Mouse (Mus musculus): ENCODE measurements at regions not wholly inside any gene's neighbourhood (a gene's known extent, or its start where the extent isn't known, plus 50 kb on each side); places are given as distances from the start of the nearest gene placed in this dataset.

GRCm38 (mm10) chr10:118569424-118569823 lies 128.6 kb downstream of the Ifng start:
- H3K9ac ChIP-seq (ENCODE audit: low read depth, low read length) = no peak overlapping the region
- H3K27ac ChIP-seq (replicated peaks; ENCODE audit: insufficient read depth, low read depth, low read length) = no peak overlapping the region
- WGBS = 38% methylated on average over 8 of the region's 8 CpGs
- TF ChIP-seq CTCF (IDR thresholded peaks at IDR 0.05; ENCODE audit: low read depth, low read length) (no peak), POLR2A (IDR thresholded peaks at IDR 0.05; ENCODE audit: extremely low read depth, insufficient read depth, low read length) (no peak)
- no peak overlapping the region for H3K4me3 ChIP-seq (ENCODE audit: insufficient read depth, low read depth, low read length)
- no peak for DNase-seq (ENCODE audit: extremely low read depth, low read depth, low spot score)
- H3K79me2 ChIP-seq (ENCODE audit: control insufficient read depth, insufficient read depth, low read length) = no peaks in the 10 kb centered on the region
- no peaks in the 10 kb centered on the region for H3K4me1 ChIP-seq (ENCODE audit: control insufficient read depth, insufficient read depth, low read length)
- no peaks in the 10 kb centered on the region; the same call in 1 of the 2 replicates for H3K27me3 ChIP-seq (ENCODE audit: control insufficient read depth, insufficient read depth, low read length)
- H3K36me3 ChIP-seq (ENCODE audit: control insufficient read depth, insufficient read depth, low read length) = no peaks in the 10 kb centered on the region

- no peak overlapping the region for H3K27ac ChIP-seq (replicated peaks; ENCODE audit: insufficient read depth, low read depth, low read length)
- TF ChIP-seq CTCF (IDR thresholded peaks at IDR 0.05; ENCODE audit: low read depth, low read length) (no peak), POLR2A (IDR thresholded peaks at IDR 0.05; ENCODE audit: extremely low read depth, insufficient read depth, low read length) (no peak)
- no peaks in the 10 kb centered on the region for H3K36me3 ChIP-seq (ENCODE audit: control insufficient read depth, insufficient read depth, low read length)
- 84% methylated on average over 3 of the region's 3 CpGs for WGBS
- H3K79me2 ChIP-seq (ENCODE audit: control insufficient read depth, insufficient read depth, low read length) = no peaks in the 10 kb centered on the region
- no peak for DNase-seq (ENCODE audit: extremely low read depth, low read depth, low spot score)
- H3K4me3 ChIP-seq (ENCODE audit: insufficient read depth, low read depth, low read length) = no peak overlapping the region
- no peaks in the 10 kb centered on the region for H3K27me3 ChIP-seq (ENCODE audit: control insufficient read depth, insufficient read depth, low read length)
- no peak overlapping the region for H3K9ac ChIP-seq (ENCODE audit: low read depth, low read length)
- H3K4me1 ChIP-seq (ENCODE audit: control insufficient read depth, insufficient read depth, low read length) = no peaks in the 10 kb centered on the region
Measured at GRCm38 (mm10) chr10:118573247-118573646, 132.4 kb downstream of the Ifng start.

GRCm38 (mm10) chr10:118575570-118575969 lies 134.7 kb downstream of the Ifng start:
- TF ChIP-seq POLR2A (IDR thresholded peaks at IDR 0.05; ENCODE audit: extremely low read depth, insufficient read depth, low read length) (no peak), CTCF (IDR thresholded peaks at IDR 0.05; ENCODE audit: low read depth, low read length) (no peak)

GRCm38 (mm10) chr10:118581376-118581775 lies 140.5 kb downstream of the Ifng start:
- Histone ChIP-seq H3K27ac (replicated peaks; ENCODE audit: insufficient read depth, low read depth, low read length) (no peak overlapping the region), H3K9ac (ENCODE audit: low read depth, low read length) (no peak overlapping the region), H3K79me2 (ENCODE audit: control insufficient read depth, insufficient read depth, low read length) (no peaks in the 10 kb centered on the region), H3K4me3 (ENCODE audit: insufficient read depth, low read depth, low read length) (no peak overlapping the region), H3K36me3 (ENCODE audit: control insufficient read depth, insufficient read depth, low read length) (no peaks in the 10 kb centered on the region), H3K27me3 (ENCODE audit: control insufficient read depth, insufficient read depth, low read length) (no peaks in the 10 kb centered on the region), H3K4me1 (ENCODE audit: control insufficient read depth, insufficient read depth, low read length) (peaks cover 6% of the 10 kb centered on the region)
- WGBS = 6% methylated on average over 2 of the region's 2 CpGs
- peak; percentile 89 for DNase-seq (ENCODE audit: extremely low read depth, low read depth, low spot score)
- TF ChIP-seq CTCF (IDR thresholded peaks at IDR 0.05; ENCODE audit: low read depth, low read length) (no peak), POLR2A (IDR thresholded peaks at IDR 0.05; ENCODE audit: extremely low read depth, insufficient read depth, low read length) (no peak)

More at GRCm38 (mm10) chr10:118575570-118575969, 134.7 kb downstream of the Ifng start:
- Histone ChIP-seq H3K36me3 (ENCODE audit: control insufficient read depth, insufficient read depth, low read length) (no peaks in the 10 kb centered on the region), H3K27ac (replicated peaks; ENCODE audit: insufficient read depth, low read depth, low read length) (no peak overlapping the region), H3K27me3 (ENCODE audit: control insufficient read depth, insufficient read depth, low read length) (no peaks in the 10 kb centered on the region), H3K4me1 (ENCODE audit: control insufficient read depth, insufficient read depth, low read length) (no peaks in the 10 kb centered on the region), H3K4me3 (ENCODE audit: insufficient read depth, low read depth, low read length) (no peak overlapping the region), H3K9ac (ENCODE audit: low read depth, low read length) (no peak overlapping the region), H3K79me2 (ENCODE audit: control insufficient read depth, insufficient read depth, low read length) (no peaks in the 10 kb centered on the region)
- WGBS = 82% methylated on average over 7 of the region's 7 CpGs
- no peak for DNase-seq (ENCODE audit: extremely low read depth, low read depth, low spot score)

- Histone ChIP-seq H3K27me3 (ENCODE audit: control insufficient read depth, insufficient read depth, low read length) (no peaks in the 10 kb centered on the region), H3K4me3 (ENCODE audit: insufficient read depth, low read depth, low read length) (no peak overlapping the region), H3K27ac (replicated peaks; ENCODE audit: insufficient read depth, low read depth, low read length) (no peak overlapping the region), H3K4me1 (ENCODE audit: control insufficient read depth, insufficient read depth, low read length) (peaks cover 6% of the 10 kb centered on the region), H3K79me2 (ENCODE audit: control insufficient read depth, insufficient read depth, low read length) (no peaks in the 10 kb centered on the region), H3K9ac (ENCODE audit: low read depth, low read length) (no peak overlapping the region), H3K36me3 (ENCODE audit: control insufficient read depth, insufficient read depth, low read length) (no peaks in the 10 kb centered on the region)
- TF ChIP-seq CTCF (IDR thresholded peaks at IDR 0.05; ENCODE audit: low read depth, low read length) (no peak), POLR2A (IDR thresholded peaks at IDR 0.05; ENCODE audit: extremely low read depth, insufficient read depth, low read length) (no peak)
- no peak for DNase-seq (ENCODE audit: extremely low read depth, low read depth, low spot score)
- WGBS = 83% methylated on average over 4 of the region's 4 CpGs
Measured at GRCm38 (mm10) chr10:118585821-118586220, 145.0 kb downstream of the Ifng start.

- H3K36me3 ChIP-seq (ENCODE audit: control insufficient read depth, insufficient read depth, low read length) = no peaks in the 10 kb centered on the region
- H3K4me1 ChIP-seq (ENCODE audit: control insufficient read depth, insufficient read depth, low read length) = no peaks in the 10 kb centered on the region
- TF ChIP-seq POLR2A (IDR thresholded peaks at IDR 0.05; ENCODE audit: extremely low read depth, insufficient read depth, low read length) (no peak), CTCF (IDR thresholded peaks at IDR 0.05; ENCODE audit: low read depth, low read length) (no peak)
- 58% methylated on average over 8 of the region's 8 CpGs for WGBS
- H3K4me3 ChIP-seq (ENCODE audit: insufficient read depth, low read depth, low read length) = no peak overlapping the region
- no peak overlapping the region for H3K9ac ChIP-seq (ENCODE audit: low read depth, low read length)
- DNase-seq (ENCODE audit: extremely low read depth, low read depth, low spot score) = no peak
- no peaks in the 10 kb centered on the region for H3K27me3 ChIP-seq (ENCODE audit: control insufficient read depth, insufficient read depth, low read length)
- no peak overlapping the region for H3K27ac ChIP-seq (replicated peaks; ENCODE audit: insufficient read depth, low read depth, low read length)
- no peaks in the 10 kb centered on the region for H3K79me2 ChIP-seq (ENCODE audit: control insufficient read depth, insufficient read depth, low read length)
Measured at GRCm38 (mm10) chr10:118588198-118588597, 147.4 kb downstream of the Ifng start.

All from liver, adult 2 months (tissue).